Mouse (Mus musculus) adrenal gland, adult 2 months (tissue): ENCODE measurements around the gene Zfp398. TPM values are rescaled to one million over a fixed set of nuclear protein-coding genes. Genes with fewer than 3 reads are reported as not detected.
"Not testable (repeated sequence)": the region's sequence is repeated elsewhere in the genome, so short reads cannot be mapped to it uniquely, and the experiment has no call there.

Experiments used
- DNase-seq: peaks from one replicate; pipeline ENCODE4 v3.0.0; 2021
- polyA plus RNA-seq: library from polyadenylated mRNA; depleted of rRNA; stranded (reverse); fragments of >200 nt; gene quantifications from 2 replicates; pipeline ENCODE4 v1.2.3, GENCODE M21; 2012
- total RNA-seq, 2 experiments: library from RNA; stranded (reverse); gene quantifications; 2 replicates each; pipeline ENCODE4 v1.2.3; 2021

The Zfp398 gene
- total and polyA plus RNA-seq, 3 experiments, result 10.5 to 13.4 (median 12.1) TPM

DNA sequence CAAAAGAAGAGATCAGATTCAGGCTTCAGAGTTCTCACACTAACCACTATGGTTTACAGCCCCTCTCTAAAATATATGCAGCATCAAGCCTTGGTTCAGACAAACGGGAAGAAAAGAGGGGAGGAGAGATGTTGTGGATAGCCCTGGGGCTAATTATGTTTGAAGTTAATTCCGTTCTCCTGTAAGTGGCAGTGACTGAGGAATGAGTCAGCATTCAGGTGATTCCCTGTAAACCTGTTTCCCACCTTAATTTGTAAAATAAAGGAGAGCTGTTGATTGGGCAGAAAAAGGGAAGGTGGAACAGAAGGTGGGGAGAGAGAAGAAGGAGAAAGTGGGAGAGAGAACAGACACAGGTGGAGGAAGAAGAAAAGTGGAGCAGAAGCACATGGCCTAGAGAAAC lies 11.2 kb upstream of the Zfp398 start:
- no peak for DNase-seq

DNA sequence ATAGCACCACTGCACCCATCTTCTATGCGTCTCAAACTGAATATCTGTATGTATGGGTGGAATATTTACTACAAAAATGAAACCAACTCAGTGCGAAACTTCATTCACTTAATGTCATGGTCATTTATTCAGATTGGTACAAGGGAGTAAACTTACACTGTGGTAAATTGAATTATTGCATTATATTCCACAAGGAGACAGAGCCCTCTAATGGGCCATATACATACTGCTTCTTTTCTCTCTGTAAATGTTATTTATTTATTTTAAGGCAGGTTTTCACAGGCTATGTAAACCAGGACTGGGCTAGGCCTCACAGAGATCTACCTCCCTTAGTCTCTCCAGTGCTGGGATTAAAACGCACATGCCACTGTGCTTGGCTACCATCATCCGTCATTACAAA lies 8.0 kb upstream of the Zfp398 start:
- DNase-seq, result no peak

DNA sequence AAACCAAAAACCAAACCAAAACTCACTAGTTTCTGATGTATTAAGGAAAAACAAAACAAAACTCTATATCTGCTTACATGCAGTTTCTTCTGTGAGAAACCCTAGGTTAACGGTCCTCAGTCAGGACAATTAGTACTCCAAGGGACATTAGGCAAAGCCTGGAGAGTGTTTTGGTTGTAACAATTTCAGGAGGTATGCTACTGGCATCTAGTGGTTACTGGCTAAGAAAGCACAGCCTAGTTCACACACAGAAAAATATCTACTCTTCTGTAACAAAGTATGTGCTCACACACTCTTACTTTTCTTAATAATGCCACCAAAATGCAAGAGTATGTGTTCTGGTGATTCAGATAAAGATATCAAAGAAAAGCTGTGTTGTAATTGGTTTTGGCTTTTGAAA lies 6.5 kb upstream of the Zfp398 start:
- DNase-seq, result no peak

DNA sequence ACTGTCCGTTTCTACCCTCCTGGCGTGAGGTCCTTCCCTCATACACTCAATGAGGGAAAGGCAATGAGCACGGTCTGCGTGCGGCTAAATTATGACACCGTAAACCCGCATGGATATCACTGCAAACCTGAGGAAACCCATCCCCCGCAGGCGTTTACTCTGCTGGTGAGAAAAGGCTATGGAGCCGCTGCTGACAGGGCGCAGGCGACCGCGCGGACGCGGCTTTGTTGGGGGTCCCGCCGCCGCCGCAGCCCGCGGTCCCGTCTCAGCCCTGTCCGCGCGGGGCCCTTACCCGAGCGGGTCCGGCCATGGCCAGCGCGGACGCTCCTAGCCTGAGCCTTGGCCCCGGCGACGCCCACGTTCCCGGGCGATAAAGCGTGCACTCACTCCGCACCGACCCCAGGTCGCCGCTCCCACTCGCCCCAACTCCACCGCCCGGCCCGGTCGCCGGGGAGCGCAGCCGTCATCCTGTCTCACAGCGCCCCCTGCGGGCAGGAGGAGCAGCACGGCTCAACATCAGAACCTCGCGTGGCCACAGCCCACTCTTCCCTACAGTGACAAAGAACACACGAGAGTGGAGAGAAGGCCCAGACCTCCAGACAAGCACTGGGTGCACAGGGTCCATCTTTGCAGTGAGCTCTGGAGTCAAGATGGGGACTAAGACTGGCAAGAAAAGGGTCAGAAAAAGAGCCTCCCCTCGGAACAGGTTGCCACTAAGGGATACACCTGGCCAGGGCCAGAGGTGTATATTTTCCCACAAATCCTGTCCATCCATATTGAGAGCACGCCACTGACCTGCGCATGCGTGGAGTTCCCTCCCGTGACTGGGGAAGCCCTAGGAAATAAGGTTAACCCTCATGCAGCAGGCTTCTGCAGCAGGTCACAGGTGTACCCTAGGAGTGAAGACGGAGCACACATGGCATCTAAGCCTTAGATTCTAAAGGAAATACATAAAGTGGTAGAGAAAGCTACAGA lies 5.1 kb upstream of the Zfp398 start, which contains the start of gene Zfp786:
Zfp786 (minus strand) TSS at position 764 of the 975 bp plus-strand sequence.
- peak; percentile 93 for DNase-seq

DNA sequence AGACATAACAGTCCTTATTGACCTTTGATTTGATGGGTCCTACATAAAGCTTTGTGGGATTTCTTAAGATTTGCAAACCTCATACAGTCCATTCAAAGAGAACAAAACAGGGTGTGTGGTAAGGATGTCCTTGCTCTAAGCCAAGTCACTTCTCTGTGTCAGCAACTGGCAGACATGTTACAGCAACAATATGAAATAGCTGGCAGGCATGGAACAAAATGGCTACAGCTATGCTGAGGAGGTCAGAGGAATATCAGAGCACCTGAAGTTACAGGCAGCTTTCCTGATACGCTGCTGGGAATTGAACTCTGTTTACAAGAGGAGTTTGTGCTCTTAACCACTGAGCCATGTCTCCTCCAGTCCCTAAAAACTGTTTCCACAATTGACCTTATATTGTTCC lies 3.2 kb upstream of the Zfp398 start:
- DNase-seq, result peak; percentile 37

DNA sequence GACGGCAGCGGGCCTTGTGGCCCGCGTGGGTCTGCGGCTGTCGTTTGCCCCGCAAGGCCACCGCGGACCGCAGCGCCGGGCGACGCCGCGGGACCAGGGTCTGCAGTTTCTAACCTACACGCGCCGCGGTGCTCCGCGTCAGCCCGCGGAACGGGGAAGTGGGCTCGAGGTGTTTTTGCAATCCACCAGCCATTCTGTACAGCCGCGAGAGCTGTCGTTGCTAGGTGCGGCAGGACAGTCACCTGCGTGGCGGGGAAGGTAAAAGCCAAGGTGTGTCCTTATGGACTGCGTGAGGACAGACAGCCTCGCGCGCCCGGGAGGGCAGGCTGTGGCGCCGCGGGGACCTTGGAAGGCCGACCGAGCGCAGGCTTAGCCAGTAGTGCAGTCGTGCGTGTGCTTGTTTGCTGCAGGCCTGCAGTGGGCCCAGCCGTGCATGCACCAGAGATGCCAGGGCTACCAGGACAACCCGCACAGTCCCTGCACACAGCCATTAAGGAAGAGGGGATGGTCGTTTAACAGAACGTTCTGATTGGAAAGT lies 592 bp downstream of the Zfp398 start:
- DNase-seq, result peak; percentile 82

DNA sequence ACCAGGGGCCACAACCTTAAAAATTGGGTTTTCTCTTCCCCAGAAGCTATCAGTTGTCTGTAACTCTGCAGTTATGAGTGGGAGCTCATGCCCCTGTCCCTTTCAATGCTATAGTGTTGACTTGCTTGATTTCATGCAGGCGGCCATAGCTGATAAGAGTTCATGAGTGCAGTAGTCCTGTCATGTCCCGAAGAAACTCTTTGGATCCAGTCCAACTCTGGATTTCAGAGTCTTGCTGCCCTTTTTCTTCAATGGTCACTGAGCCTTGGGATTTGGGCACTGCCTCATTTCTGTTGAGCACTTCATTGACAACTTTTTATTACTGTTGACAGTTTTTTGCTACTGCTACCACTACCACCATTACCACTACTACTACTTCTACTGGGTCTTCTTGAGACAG lies 2.2 kb downstream of the Zfp398 start:
- no peak for DNase-seq

DNA sequence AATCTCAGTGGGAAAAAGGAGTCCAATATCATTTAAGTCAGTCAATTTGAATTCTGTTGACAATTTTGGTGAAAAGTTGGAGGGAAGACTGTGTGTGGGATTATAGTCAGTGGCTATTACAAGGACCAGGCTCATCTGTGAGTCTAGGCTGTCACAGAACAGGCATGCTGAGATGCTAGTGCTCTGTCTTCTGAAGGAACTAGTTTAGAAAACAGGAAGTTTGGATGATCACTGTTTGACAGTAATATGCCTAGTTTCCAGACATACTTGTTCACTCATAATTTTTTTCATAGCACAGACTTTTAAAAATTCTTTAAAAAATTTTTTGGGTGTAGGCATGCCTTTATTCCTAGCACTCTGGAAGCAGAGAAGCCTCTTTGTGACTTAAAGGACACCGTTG lies 5.6 kb downstream of the Zfp398 start:
- DNase-seq, result no peak

DNA sequence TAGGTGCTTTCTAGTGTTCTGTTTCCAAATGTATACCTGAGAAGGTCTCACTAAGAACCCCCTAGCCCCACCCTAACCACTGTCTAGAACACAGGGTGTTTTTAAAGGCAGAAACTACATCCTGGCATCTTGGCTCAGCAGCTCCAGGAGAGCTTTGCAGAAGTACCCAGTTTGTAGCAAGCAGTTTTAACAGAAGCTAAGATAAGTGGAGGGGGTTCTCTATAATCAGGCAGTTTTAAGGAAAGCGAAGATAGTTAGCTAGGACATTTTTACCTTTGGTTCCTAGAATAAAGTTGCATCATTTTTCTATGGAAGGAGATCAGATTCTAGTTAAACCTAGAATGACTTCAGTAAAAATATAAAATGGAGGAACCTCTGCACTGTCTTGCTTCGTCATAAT lies 6.4 kb downstream of the Zfp398 start:
- no peak for DNase-seq

DNA sequence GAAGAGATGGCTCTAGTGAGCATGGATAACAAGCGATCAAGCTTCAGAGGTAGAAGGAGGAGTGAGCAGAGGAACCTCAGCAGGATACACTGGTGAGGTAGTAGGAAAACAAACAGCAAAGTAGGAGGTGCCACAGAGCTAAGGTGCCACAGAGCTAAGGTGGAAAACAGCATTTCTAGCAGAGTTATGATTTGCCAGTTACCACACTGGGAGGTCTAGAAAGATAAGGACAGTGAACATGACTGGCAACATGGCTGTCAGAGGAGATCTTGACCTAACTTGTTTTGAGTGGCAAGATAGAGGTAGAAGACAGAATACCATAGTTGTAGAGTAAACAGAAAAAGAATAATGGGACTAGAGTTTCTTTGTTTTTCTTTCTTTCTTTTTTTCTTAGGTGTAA lies 6.9 kb downstream of the Zfp398 start:
- no peak for DNase-seq

DNA sequence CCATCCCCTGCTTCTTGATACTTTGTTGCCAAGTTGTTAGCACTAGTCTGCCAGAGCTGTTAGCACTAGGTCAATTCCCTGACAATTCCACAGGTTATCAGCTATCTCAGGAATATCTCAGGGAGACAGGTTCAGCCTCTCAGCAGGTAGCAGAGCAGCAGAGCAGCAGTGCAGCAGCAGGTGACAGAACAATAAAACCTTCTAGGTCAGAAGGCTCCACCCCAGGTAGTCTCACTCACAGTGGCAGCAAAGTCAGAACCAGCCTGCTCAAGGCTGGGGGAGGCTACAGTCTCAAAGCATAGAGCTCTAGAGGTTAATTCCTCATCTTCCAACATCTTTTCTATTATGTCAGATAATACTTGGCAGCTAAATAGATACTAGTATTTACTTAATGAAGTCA lies 10.3 kb downstream of the Zfp398 start:
- DNase-seq, result no peak

DNA sequence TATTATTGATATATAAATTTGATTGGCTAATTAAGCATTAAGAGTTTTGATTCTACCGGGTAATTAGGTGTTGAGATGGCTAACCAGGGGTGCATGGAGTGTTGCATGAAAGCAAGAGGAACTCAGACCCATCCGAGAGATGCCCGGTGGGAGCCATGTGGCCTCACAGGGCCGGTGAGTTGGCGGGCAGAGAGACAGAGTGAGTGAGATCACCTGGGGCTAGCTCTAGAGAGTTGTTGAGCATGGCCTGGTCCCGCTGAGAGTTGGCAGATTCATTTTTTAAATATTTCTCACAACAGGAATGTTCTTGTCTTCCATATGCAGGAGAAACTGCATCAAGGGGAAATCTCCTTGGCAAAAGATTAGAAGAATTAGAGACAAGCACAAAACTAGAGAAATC lies 21.8 kb downstream of the Zfp398 start:
- DNase-seq, result no peak

DNA sequence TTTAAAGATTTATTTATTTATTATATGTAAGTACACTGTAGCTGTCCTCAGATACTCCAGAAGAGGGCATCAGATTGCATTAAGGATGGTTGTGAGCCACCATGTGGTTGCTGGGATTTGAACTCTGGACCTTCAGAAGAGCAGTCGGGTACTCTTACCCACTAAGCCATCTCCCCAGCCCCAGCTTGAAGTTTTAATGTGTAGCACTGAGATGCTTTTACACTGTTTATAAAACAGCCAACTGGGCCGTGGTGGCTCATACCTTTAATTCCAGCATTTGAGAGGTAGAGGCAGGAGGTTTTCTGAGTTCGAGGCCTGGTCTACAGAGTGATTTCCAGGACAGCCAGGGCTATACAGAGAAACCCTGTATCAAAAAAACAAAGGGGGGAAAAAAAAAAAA lies 22.3 kb downstream of the Zfp398 start:
- not testable (repeated sequence) for DNase-seq

DNA sequence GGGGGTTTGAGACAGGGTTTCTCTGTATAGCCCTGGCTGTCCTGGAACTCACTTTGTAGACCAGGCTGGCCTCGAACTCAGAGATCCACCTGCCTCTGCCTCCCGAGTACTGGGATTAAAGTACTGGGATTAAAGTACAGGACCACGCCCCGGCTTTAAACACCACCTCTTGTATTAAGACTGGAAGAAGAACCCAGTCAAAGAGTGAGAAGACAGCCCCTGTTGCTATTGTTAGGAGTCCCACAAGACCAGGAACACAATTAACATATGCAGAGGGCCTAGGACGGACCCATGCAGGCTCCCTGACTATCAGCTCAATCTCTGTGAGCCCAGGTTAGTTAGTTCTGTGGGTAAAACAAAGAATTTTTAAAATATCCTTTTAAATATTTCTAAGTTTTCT lies 36.8 kb downstream of the Zfp398 start:
- DNase-seq, result no peak

DNA sequence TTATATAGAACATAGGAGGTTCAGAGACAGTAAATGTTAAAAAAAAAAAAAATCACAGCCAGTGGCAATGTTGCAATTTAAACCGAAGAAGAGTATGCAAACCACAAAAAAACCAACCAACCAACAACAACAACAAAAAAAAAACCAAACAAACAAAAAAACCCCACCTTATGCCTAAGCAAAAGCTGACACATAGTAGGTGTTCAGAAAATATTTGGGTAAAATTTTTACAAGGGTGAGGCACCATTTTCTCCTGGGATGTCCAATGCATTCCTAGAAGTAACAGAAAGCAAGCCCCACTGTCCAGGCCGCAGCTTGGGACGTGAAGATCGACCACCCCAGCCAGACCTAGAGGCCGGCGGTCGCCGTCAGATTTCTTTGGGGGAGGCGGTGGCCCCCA lies 41.6 kb downstream of the Zfp398 start, which contains the start of gene Zfp282:
Zfp282 (plus strand) TSS at position 147 of the 400 bp plus-strand sequence.
- DNase-seq, result no peak

DNA sequence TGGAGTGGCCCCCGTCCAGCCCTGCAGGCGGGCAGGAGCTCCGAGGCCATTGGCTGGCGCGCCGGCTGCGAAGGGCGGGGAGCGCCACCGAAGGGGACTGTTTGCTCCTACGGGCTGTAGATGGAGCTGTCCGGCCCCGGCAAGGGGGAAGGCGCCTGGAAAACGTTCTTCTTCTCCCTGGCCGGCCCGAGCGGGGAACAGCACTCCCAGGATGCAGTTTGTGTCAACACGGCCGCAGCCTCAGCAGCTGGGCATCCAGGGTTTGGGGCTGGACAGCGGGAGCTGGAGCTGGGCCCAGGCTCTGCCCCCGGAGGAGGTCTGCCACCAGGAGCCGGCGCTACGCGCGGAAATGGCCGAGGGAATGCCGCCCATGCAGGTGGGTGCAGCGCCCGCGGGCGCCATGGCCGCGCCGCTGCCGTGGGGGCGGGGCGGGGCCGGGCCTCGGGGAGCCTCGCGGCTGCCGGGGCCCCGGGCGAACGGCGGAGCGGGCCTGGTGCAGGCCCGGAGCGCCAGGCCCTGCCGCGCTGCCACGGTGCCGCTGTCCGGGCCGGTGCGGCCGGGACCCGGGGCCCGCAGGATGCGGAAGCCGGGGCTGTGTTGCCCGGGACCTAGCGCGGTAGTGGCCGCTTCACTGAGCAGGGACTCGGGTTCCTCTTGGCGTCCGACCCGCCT lies 42.1 kb downstream of the Zfp398 start:
- DNase-seq, result peak; percentile 96

DNA sequence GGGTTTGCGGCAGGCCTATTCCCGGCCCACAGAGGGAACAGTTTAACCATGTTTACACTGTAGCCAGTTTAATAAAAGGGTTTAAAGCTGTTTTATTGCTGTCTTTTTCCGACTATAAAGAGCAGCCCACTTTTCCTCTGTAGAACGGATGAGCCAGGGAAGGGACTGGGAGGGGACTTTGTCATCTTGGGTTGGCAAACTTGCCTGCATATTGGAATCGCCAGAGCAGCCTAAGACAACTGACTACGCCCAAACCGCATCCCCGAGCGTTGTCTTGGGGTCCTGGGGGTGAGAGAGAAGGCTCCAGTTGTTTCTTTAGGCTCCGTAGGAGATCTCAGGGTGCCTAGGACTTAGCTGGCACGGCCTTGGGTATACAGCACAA lies 42.7 kb downstream of the Zfp398 start:
- DNase-seq, result no peak

DNA sequence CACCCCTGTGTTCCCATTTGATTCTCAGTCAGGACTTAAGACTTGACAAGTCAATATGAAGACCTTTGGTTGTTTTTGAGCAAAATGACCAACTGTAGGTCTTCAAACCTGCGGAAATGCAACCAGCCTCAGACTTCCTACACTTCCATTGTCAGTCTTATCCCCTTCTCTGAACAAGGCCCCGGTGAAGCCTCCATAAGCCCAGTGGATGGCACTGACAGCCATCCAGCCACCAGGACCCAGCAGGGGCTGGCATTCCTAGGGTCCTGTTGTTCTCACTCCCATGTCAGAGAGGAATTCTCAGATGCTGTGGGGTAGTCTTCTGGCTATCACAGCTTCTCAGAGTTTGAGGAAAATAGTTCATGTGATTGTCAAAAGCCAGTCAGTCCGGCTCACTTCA lies 43.1 kb downstream of the Zfp398 start:
- no peak for DNase-seq

DNA sequence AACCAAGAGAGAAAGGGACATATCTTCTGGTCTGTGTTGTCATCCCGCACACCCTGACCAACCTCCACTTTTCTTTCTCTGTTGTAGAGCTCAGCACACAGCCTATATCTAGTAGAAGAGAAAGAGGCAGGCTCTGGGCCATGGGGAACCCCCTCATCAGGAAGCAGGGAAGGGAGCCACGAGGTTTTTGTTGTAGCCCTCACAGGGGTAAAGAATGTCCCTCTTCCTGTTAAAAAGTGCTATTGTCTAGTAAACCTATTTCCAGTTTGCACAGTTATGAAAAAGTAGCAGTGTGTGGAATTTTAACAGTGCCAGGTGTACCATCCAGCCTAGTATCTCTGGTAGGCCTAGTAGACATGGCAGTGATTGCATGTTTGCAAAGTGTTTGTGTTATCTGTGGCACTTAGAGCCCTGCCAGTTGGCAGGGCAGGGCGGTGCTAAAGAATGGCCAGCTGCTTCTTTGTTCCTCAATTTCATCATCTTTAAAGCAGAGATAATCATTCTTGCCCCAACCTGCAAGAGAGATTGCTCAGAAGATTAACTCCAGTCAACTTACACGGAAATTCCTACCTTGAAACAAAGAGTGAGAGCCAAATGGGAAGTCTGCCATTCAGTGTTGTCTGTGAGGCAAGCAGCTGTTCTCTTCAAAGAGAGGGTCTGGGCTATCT lies 43.7 kb downstream of the Zfp398 start:
- no peak for DNase-seq

DNA sequence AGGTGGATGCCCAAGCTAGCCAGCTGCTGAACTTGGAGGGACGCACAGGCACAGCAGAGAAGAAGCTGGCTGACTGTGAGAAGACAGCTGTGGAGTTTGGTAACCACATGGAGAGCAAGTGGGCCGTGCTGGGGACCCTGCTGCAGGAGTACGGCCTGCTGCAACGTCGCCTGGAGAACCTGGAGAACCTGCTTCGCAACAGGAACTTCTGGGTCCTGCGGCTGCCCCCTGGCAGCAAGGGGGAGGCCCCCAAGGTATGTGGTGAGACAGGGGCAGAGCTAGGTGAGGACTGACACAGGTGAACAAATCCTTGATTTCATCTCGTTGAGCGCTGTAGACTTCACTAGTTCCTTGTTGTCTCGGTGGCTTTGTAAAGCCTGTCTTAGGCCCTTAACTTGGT lies 44.7 kb downstream of the Zfp398 start:
- no peak for DNase-seq

DNA sequence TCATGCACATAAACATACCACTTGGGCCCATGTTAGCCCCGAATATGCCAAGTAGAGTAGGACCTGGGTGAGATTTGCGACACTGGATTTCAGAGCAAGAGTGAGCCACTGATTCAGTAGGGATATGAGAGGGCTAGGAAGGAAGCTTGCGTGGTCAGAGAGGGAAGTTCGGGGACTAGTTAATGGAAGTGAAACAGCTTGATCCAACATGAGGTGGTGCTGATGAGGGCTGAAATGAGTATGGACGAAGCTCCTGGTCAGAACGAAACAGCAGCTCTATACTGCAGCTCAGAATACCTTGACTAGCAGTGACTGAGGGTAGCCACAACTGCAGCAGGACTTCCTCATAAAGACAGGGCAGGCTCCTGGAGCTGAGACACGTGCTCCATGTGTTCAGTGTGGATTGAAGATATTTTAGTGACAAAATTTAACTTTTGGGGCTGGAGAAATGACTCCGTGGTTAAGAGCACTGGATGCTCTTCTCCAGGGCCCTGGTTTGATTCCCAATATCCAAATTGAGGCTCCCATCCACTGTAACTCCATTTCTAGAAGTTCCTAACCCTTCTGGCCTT lies 53.4 kb downstream of the Zfp398 start:
- DNase-seq, result no peak

DNA sequence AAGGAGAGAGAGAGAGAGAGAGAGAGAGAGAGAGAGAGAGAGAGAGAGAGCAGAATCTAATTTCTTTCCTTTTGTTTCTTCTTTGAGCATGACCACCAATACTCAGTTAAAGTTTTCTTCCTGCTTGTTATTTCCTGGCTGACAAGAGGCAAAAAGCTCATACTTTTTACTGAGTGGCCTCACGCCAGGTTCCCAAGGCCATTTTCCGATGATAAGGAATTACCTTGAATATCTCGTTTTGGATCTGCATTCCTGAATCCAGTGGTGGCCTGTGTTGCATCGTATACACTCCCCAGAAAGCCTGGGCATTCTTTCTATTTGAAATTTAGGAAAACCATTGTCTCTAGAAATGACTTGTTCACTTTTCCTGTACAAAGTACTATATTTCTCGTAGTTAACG lies 64.0 kb downstream of the Zfp398 start:
- DNase-seq, result peak; percentile 57
